Mouse (Mus musculus) liver, embryonic 14.5 days (tissue): ENCODE measurements around the gene Prcd. TPM values are rescaled to one million over a fixed set of nuclear protein-coding genes. Genes with fewer than 3 reads are reported as not detected.

Source experiments
- ATAC-seq: fragments of 200-750 bp; cut with Nextera tagmentation; 2 replicates; pipeline ENCODE4 v1.8.0; 2017; ENCODE audit warnings: moderate number of reproducible peaks, mild to moderate bottlenecking, moderate library complexity; ENCODE audit not compliant: insufficient read depth
- DNase-seq, 3 experiments: peaks; one replicate each; pipeline ENCODE4 v3.0.0-alpha.2; 2012 to 2013; ENCODE audit warnings: low read depth in 3 of 3, low spot score in 3 of 3
- H3K27ac ChIP-seq: fragments of 300-500 bp; sonication (generic); 2 replicates; pipeline ENCODE4 v1.5.1; 2014; ENCODE audit warnings: moderate library complexity, mild to moderate bottlenecking, control low read depth, inconsistent platforms
- H3K27me3 ChIP-seq: fragments of 300-500 bp; sonication (generic); 2 replicates; pipeline ENCODE4 v1.6.1; 2014; ENCODE audit warnings: mild to moderate bottlenecking, low read length, moderate library complexity; ENCODE audit not compliant: control insufficient read depth, insufficient read depth
- H3K36me3 ChIP-seq: fragments of 300-500 bp; sonication (generic); replicated peaks from 2 replicates; pipeline ENCODE4 v1.6.1; 2014; ENCODE audit warnings: low read depth; ENCODE audit not compliant: control insufficient read depth, insufficient read depth
- H3K4me1 ChIP-seq, 2 experiments: fragments of 200-500 bp in 1 of 2; fragments of 300-500 bp in 1 of 2; sonication (generic) in 1 of 2; replicated peaks; 2 replicates each; pipeline ENCODE4 v1.6.1; 2012 to 2014; ENCODE audit warnings: antibody characterized with exemption in 1 of 2, inconsistent platforms in 1 of 2, low read length in 1 of 2; ENCODE audit not compliant: control insufficient read depth in 2 of 2, insufficient read depth in 2 of 2
- H3K4me2 ChIP-seq: fragments of 300-500 bp; sonication (generic); 2 replicates; pipeline ENCODE4 v1.6.1; 2014; ENCODE audit warnings: low read depth, mild to moderate bottlenecking, control low read depth, moderate library complexity
- H3K4me3 ChIP-seq, 2 experiments: fragments of 200-500 bp in 1 of 2; fragments of 300-500 bp in 1 of 2; sonication (generic) in 1 of 2; 2 replicates each; pipeline ENCODE4 v1.5.1; 2012 to 2014; ENCODE audit warnings: low read depth in 2 of 2, low read length in 2 of 2, mild to moderate bottlenecking in 2 of 2, control low read depth in 1 of 2, inconsistent platforms in 1 of 2, moderate library complexity in 1 of 2; ENCODE audit not compliant: insufficient read depth in 1 of 2
- H3K9ac ChIP-seq: fragments of 300-500 bp; sonication (generic); replicated peaks from 2 replicates; pipeline ENCODE4 v1.6.1; 2014; ENCODE audit warnings: mild to moderate bottlenecking, control low read depth, moderate library complexity
- H3K9me3 ChIP-seq: fragments of 300-500 bp; sonication (generic); 2 replicates; pipeline ENCODE4 v1.6.1; 2016; ENCODE audit warnings: low read length, mixed read lengths; ENCODE audit not compliant: control insufficient read depth
- CTCF ChIP-seq: IDR thresholded peaks from 2 replicates; pipeline ENCODE4 v1.5.1; 2016; ENCODE audit warnings: antibody characterized with exemption, low read depth, control low read depth
- EP300 ChIP-seq: IDR thresholded peaks from 2 replicates; pipeline ENCODE4 v1.6.1; 2016; ENCODE audit warnings: antibody characterized with exemption, low read depth
- WGBS: fragments of 180-500 bp; shearing (Covaris S2); extraction: QIAGEN DNeasy Blood & Tissue Kit; methylation state at CpG from one replicate; pipeline ENCODE4 v1.1.7; 2014; ENCODE audit not compliant: insufficient replicate concordance; 5-methylcytosine and 5-hydroxymethylcytosine counted together
- polyA plus RNA-seq, 2 experiments: library from polyadenylated mRNA; depleted of rRNA in 1 of 2; stranded (reverse) in 1 of 2; unstranded in 1 of 2; fragments of >200 nt; fragmentation: Nextera tagmentation in 1 of 2; extraction: Ambion mirVana in 1 of 2; gene quantifications; 2 replicates each; pipeline versions ENCODE4 v1.2.1 to v1.2.3; 2012 to 2014

Gene Prcd
- polyA plus RNA-seq, 2 experiments: 0.11 to 0.19 TPM

- Histone ChIP-seq H3K36me3 (no peaks in the 10 kb centered on the region), H3K4me1 (peaks cover 86 to 90% of the 10 kb centered on the region in 2 experiments), H3K27ac (peak overlapping the region; percentile 84), H3K27me3 (no peaks in the 10 kb centered on the region), H3K4me2 (peak overlapping the region; percentile 84), H3K9ac (peak overlapping the region; percentile 67), H3K9me3 (no peaks in the 10 kb centered on the region), H3K4me3 (peak overlapping the region; percentile 39 to 50)
- DNase-seq: peak in 1 of 3 experiments; percentile 50
- WGBS: 48% methylated on average over 10 of the region's 10 CpGs
- no peak for TF ChIP-seq CTCF
- TF ChIP-seq EP300: no peak
- ATAC-seq: peak; percentile 47
These were observed 32.6 kb upstream of the Prcd start for GRCm38 (mm10) chr11:116620559-116621253.

- ATAC-seq: no peak
- H3K4me2 ChIP-seq: peak overlapping the region; percentile 84
- no peaks in the 10 kb centered on the region for H3K9me3 ChIP-seq
- no peaks in the 10 kb centered on the region for H3K27me3 ChIP-seq
- H3K9ac ChIP-seq: peak overlapping the region; percentile 67
- DNase-seq: peak in 1 of 3 experiments; percentile 57
- no peaks in the 10 kb centered on the region for H3K36me3 ChIP-seq
- peak overlapping the region; percentile 84 for H3K27ac ChIP-seq
- peak overlapping the region in 1 of 2 experiments; percentile 39; a peak in 2 of 4 replicates for H3K4me3 ChIP-seq
- TF ChIP-seq EP300 (no peak), CTCF (no peak)
- 50% methylated on average over 6 of the region's 6 CpGs for WGBS
- H3K4me1 ChIP-seq: peaks cover 80 to 86% of the 10 kb centered on the region in 2 experiments
These were observed 32.1 kb upstream of the Prcd start for GRCm38 (mm10) chr11:116621258-116621704.

GRCm38 (mm10) chr11:116623281-116624124 lies 29.8 kb upstream of the Prcd start:
- 5% methylated on average over 40 of the region's 40 CpGs for WGBS
- Histone ChIP-seq H3K27me3 (no peaks in the 10 kb centered on the region), H3K27ac (peak overlapping the region; percentile 73), H3K4me1 (peaks cover 58 to 66% of the 10 kb centered on the region in 2 experiments), H3K36me3 (no peaks in the 10 kb centered on the region), H3K4me3 (peak overlapping the region; percentile 83 to 97), H3K4me2 (peak overlapping the region; percentile 84), H3K9me3 (no peaks in the 10 kb centered on the region), H3K9ac (peak overlapping the region; percentile 98)
- ATAC-seq (peak; percentile 12; the same call in 1 of the 2 replicates), DNase-seq (no peak)
- 0 out of 2 replicates have a peak, but pooled peaks have one; percentile 7 for TF ChIP-seq CTCF
- TF ChIP-seq EP300: no peak

GRCm38 (mm10) chr11:116624131-116624832 lies 29.1 kb upstream of the Prcd start:
- peak overlapping the region; percentile 84 for H3K4me2 ChIP-seq
- TF ChIP-seq EP300 (no peak), CTCF (no peak)
- H3K36me3 ChIP-seq: no peaks in the 10 kb centered on the region
- 10% methylated on average over 42 of the region's 42 CpGs for WGBS
- H3K27me3 ChIP-seq: no peaks in the 10 kb centered on the region
- peak overlapping the region; percentile 98 for H3K9ac ChIP-seq
- peaks cover 51 to 58% of the 10 kb centered on the region in 2 experiments for H3K4me1 ChIP-seq
- DNase-seq: peak; percentile 69 to 81 (median 73)
- ATAC-seq: peak; percentile 75
- H3K4me3 ChIP-seq: peak overlapping the region; percentile 83 to 97
- H3K9me3 ChIP-seq: no peaks in the 10 kb centered on the region
- H3K27ac ChIP-seq: peak overlapping the region; percentile 77
